Mouse (Mus musculus) CH12.LX (cell line): ENCODE data around the gene Abat. TPM values are rescaled to one million over a fixed set of nuclear protein-coding genes. Genes with fewer than 3 reads are reported as not detected.

Experiments used
- DNase-seq: peaks from one replicate; pipeline ENCODE4 v3.0.0-alpha.2; 2013; ENCODE audit errors: extremely low read depth
- H3K27ac ChIP-seq: 2 replicates; pipeline ENCODE4 v1.5.1; 2012; ENCODE audit warnings: low read depth, mild to moderate bottlenecking, control low read depth, moderate library complexity; ENCODE audit not compliant: insufficient read depth
- H3K27me3 ChIP-seq: replicated peaks from 2 replicates; pipeline ENCODE3; 2012; ENCODE audit warnings: inconsistent platforms
- H3K36me3 ChIP-seq, 2 experiments: replicated peaks in 1 of 2; 2 replicates each; pipeline versions ENCODE3 to v1.6.1; 2012; ENCODE audit warnings: inconsistent platforms in 1 of 2, low read length in 1 of 2, mild to moderate bottlenecking in 1 of 2, mixed read lengths in 1 of 2, moderate library complexity in 1 of 2; ENCODE audit not compliant: control insufficient read depth in 1 of 2, insufficient read depth in 1 of 2
- H3K4me1 ChIP-seq, 2 experiments: 2 replicates each; pipeline ENCODE4 v1.6.1; 2012; ENCODE audit warnings: inconsistent platforms in 1 of 2, moderate library complexity in 1 of 2; ENCODE audit not compliant: insufficient read depth in 2 of 2, control insufficient read depth in 1 of 2
- H3K4me2 ChIP-seq: 2 replicates; pipeline ENCODE4 v1.6.1; 2012; ENCODE audit warnings: low read depth, mild to moderate bottlenecking, control low read depth; ENCODE audit not compliant: poor library complexity, insufficient read depth, severe bottlenecking
- H3K4me3 ChIP-seq, 3 experiments: fragments of 150-350 bp in 1 of 3; sonication (generic) in 1 of 3; replicated peaks in 1 of 3; 2 replicates each; pipeline versions ENCODE3 to v1.5.1; 2011 to 2012; ENCODE audit warnings: low read depth in 2 of 3, low read length in 2 of 3, mild to moderate bottlenecking in 2 of 3, moderate library complexity in 2 of 3, control low read depth in 1 of 3, improper control_type of control experiment in 1 of 3, inconsistent platforms in 1 of 3, mixed read lengths in 1 of 3; ENCODE audit not compliant: poor library complexity in 1 of 3
- H3K79me2 ChIP-seq: replicated peaks from 2 replicates; pipeline ENCODE4 v1.6.1; 2012; ENCODE audit warnings: mild to moderate bottlenecking, moderate library complexity; ENCODE audit not compliant: control insufficient read depth, poor library complexity, insufficient read depth, severe bottlenecking; ENCODE audit errors: extremely low read depth
- H3K9ac ChIP-seq: 2 replicates; pipeline ENCODE4 v1.6.1; 2012; ENCODE audit warnings: low read depth, mild to moderate bottlenecking, control low read depth, moderate library complexity; ENCODE audit not compliant: insufficient read depth
- H3K9me3 ChIP-seq: replicated peaks from 2 replicates; pipeline ENCODE3; 2012; ENCODE audit warnings: low read length, inconsistent platforms, mixed read lengths
- BHLHE40 ChIP-seq: IDR thresholded peaks from 2 replicates; pipeline ENCODE4 v1.6.1; 2011; ENCODE audit warnings: mild to moderate bottlenecking, low read depth, low read length, improper control_type of control experiment
- CTCF ChIP-seq, 2 experiments: IDR thresholded peaks in 1 of 2; conservative IDR thresholded peaks in 1 of 2; 2 replicates each; pipeline ENCODE4 v1.5.1; 2011 to 2012; ENCODE audit warnings: low read depth in 2 of 2, low read length in 2 of 2, improper control_type of control experiment in 1 of 2, inconsistent platforms in 1 of 2, mild to moderate bottlenecking in 1 of 2, moderate library complexity in 1 of 2
- ETS1 ChIP-seq: conservative IDR thresholded peaks from 2 replicates; pipeline ENCODE4 v1.6.1; 2012; ENCODE audit warnings: low read depth, mild to moderate bottlenecking, inconsistent platforms, low read length, improper control_type of control experiment, moderate library complexity
- HCFC1 ChIP-seq: IDR thresholded peaks from 2 replicates; pipeline ENCODE4 v1.6.1; 2012; ENCODE audit warnings: low read depth, mild to moderate bottlenecking, inconsistent platforms, low read length, improper control_type of control experiment
- IRF4 ChIP-seq: IDR thresholded peaks from 2 replicates; pipeline ENCODE4 v1.6.1; 2014; ENCODE audit warnings: low read depth, mild to moderate bottlenecking, inconsistent platforms, low read length, improper control_type of control experiment
- KAT2A ChIP-seq: IDR thresholded peaks from 2 replicates; pipeline ENCODE4 v1.6.1; 2012; ENCODE audit warnings: low read length, improper control_type of control experiment, inconsistent platforms; ENCODE audit not compliant: insufficient replicate concordance
- MAFK ChIP-seq: IDR thresholded peaks from 2 replicates; pipeline ENCODE4 v1.6.1; 2011; ENCODE audit warnings: low read length, improper control_type of control experiment; ENCODE audit not compliant: insufficient replicate concordance
- MAX ChIP-seq: IDR thresholded peaks from 2 replicates; pipeline ENCODE4 v1.6.1; 2011; ENCODE audit warnings: low read length, improper control_type of control experiment
- NELFE ChIP-seq: IDR thresholded peaks from 2 replicates; pipeline ENCODE4 v1.6.1; 2011; ENCODE audit warnings: low read depth, low read length, improper control_type of control experiment
- NRF1 ChIP-seq: IDR thresholded peaks from 2 replicates; pipeline ENCODE4 v1.6.1; 2014; ENCODE audit warnings: low read depth, mild to moderate bottlenecking, inconsistent platforms, low read length, improper control_type of control experiment, moderate library complexity
- PAX5 ChIP-seq: IDR thresholded peaks from 2 replicates; pipeline ENCODE4 v1.6.1; 2012; ENCODE audit warnings: low read length, inconsistent platforms, mixed read lengths
- POLR2AphosphoS2 ChIP-seq: IDR thresholded peaks from 2 replicates; pipeline ENCODE4 v1.6.1; 2011; ENCODE audit warnings: low read depth, low read length, improper control_type of control experiment
- RAD21 ChIP-seq: IDR thresholded peaks from 2 replicates; pipeline ENCODE4 v1.6.1; 2011; ENCODE audit warnings: low read depth, mild to moderate bottlenecking, low read length, improper control_type of control experiment, moderate library complexity
- SMC3 ChIP-seq: IDR thresholded peaks from 2 replicates; pipeline ENCODE4 v1.6.1; 2011; ENCODE audit warnings: low read depth, low read length, improper control_type of control experiment
- TBP ChIP-seq: conservative IDR thresholded peaks from 2 replicates; pipeline ENCODE4 v1.6.1; 2011; ENCODE audit warnings: low read depth, low read length, improper control_type of control experiment
- TCF12 ChIP-seq: IDR thresholded peaks from 2 replicates; pipeline ENCODE4 v1.6.1; 2014; ENCODE audit warnings: low read depth, mild to moderate bottlenecking, inconsistent platforms, low read length, improper control_type of control experiment
- UBTF ChIP-seq: IDR thresholded peaks from 2 replicates; pipeline ENCODE4 v1.6.1; 2012; ENCODE audit warnings: low read depth, mild to moderate bottlenecking, inconsistent platforms, low read length, improper control_type of control experiment, moderate library complexity
- ZC3H11A ChIP-seq: IDR thresholded peaks from 2 replicates; pipeline ENCODE4 v1.6.1; 2012; ENCODE audit warnings: low read depth, mild to moderate bottlenecking, inconsistent platforms, low read length, improper control_type of control experiment
- dilution Hi-C: fragments of 300-500 bp; cut with MboI; formaldehyde crosslinking; loops from 2 replicates; pipeline ENCODE4 v1.14.3; 2020; ENCODE audit warnings: low sequenced_read_pairs; ENCODE audit not compliant: extremely low pct_unique_long_range_greater_than_20kb, extremely low pct_ligation_motif_present
- in situ Hi-C: fragments of 300-500 bp; cut with MboI; formaldehyde crosslinking; loops from 3 replicates; pipeline ENCODE4 v1.14.3; 2019; ENCODE audit warnings: low sequenced_read_pairs, low pct_ligation_motif_present, low pct_unique_long_range_greater_than_20kb, mixed read lengths
- polyA plus RNA-seq: library from polyadenylated mRNA; unstranded; fragments of >175 nt; gene quantifications from 2 replicates; pipeline ENCODE4 v1.2.1, GENCODE M21; 2012; ENCODE audit warnings: low read depth; ENCODE audit not compliant: insufficient read length
- total RNA-seq, 2 experiments: library from RNA; depleted of rRNA; stranded (reverse); fragments of 300-350 nt in 1 of 2; fragments of >200 nt in 1 of 2; gene quantifications; 2 replicates each; pipeline ENCODE4 v1.2.3; 2012 to 2014

The Abat gene
- total and polyA plus RNA-seq, 3 experiments = 0.17 TPM; not detected in 2

GRCm38 (mm10) chr16:8574316-8574715, 61.1 kb downstream of the Abat start:
- Histone ChIP-seq H3K36me3 (no peaks in the 10 kb centered on the region), H3K79me2 (no peaks in the 10 kb centered on the region), H3K9me3 (no peaks in the 10 kb centered on the region), H3K27ac (no peak overlapping the region)
- TF ChIP-seq NELFE = no peak
- TF ChIP-seq ZC3H11A = no peak
- TF ChIP-seq HCFC1 = no peak
- TF ChIP-seq MAFK = no peak
- TF ChIP-seq POLR2AphosphoS2 = no peak
- no peak for TF ChIP-seq NRF1
- no peak for TF ChIP-seq CTCF (conservative IDR thresholded peaks at IDR 0.05 in 1 of 2, IDR thresholded peaks at IDR 0.05 in 1 of 2; ENCODE audit: low read depth in 2 of 2, low read length in 2 of 2)
- no peak for TF ChIP-seq TCF12
- no peak for TF ChIP-seq RAD21
- TF ChIP-seq, all 38 proteins: peak for 0
- peaks cover 93% of the 10 kb centered on the region for H3K27me3 ChIP-seq
- no peak overlapping the region for H3K4me3 ChIP-seq
- dilution Hi-C loops (no loop called here), in situ Hi-C loops (no loop called here)
- H3K4me1 ChIP-seq = no peaks in the 10 kb centered on the region
- no peak overlapping the region for H3K9ac ChIP-seq
- DNase-seq = no peak
- no peak overlapping the region for H3K4me2 ChIP-seq

- dilution Hi-C loops (no loop called here), in situ Hi-C loops (no loop called here)
- TF ChIP-seq ETS1 (no peak), BHLHE40 (no peak), ZC3H11A (no peak), SMC3 (no peak), NRF1 (no peak), IRF4 (no peak)
Observed at GRCm38 (mm10) chr16:8576111-8576510, 62.9 kb downstream of the Abat start.

GRCm38 (mm10) chr16:8576901-8577300, 63.7 kb downstream of the Abat start:
- H3K4me2 ChIP-seq = no peak overlapping the region
- H3K79me2 ChIP-seq = no peaks in the 10 kb centered on the region
- H3K36me3 ChIP-seq = no peaks in the 10 kb centered on the region
- TF ChIP-seq KAT2A (no peak), MAFK (no peak), ZC3H11A (no peak), MAX (no peak), TBP (no peak), HCFC1 (no peak), PAX5 (no peak), ETS1 (no peak), NRF1 (no peak), CTCF (conservative IDR thresholded peaks at IDR 0.05 in 1 of 2, IDR thresholded peaks at IDR 0.05 in 1 of 2; ENCODE audit: low read depth in 2 of 2, low read length in 2 of 2) (no peak), BHLHE40 (no peak), SMC3 (no peak), NELFE (no peak), TCF12 (no peak), UBTF (no peak)
- peaks cover 81% of the 10 kb centered on the region for H3K27me3 ChIP-seq
- no peak for DNase-seq
- H3K27ac ChIP-seq = no peak overlapping the region
- in situ Hi-C loops = no loop called here
- no peak overlapping the region for H3K9ac ChIP-seq
- H3K4me1 ChIP-seq = no peaks in the 10 kb centered on the region
- peaks cover 3% of the 10 kb centered on the region for H3K9me3 ChIP-seq
- dilution Hi-C loops = no loop called here
- no peak overlapping the region for H3K4me3 ChIP-seq

More at GRCm38 (mm10) chr16:8576111-8576510, 62.9 kb downstream of the Abat start:
- no peak for DNase-seq
- H3K9me3 ChIP-seq = no peaks in the 10 kb centered on the region
- no peak overlapping the region for H3K4me3 ChIP-seq
- H3K27me3 ChIP-seq = peaks cover 85% of the 10 kb centered on the region
- H3K4me1 ChIP-seq = no peaks in the 10 kb centered on the region
- H3K36me3 ChIP-seq = no peaks in the 10 kb centered on the region
- H3K27ac ChIP-seq = no peak overlapping the region
- H3K9ac ChIP-seq = no peak overlapping the region
- no peaks in the 10 kb centered on the region for H3K79me2 ChIP-seq
- H3K4me2 ChIP-seq = no peak overlapping the region
